Mouse (Mus musculus): ENCODE data around the gene Clybl. TPM values are rescaled to one million over a fixed set of nuclear protein-coding genes. Genes with fewer than 3 reads are reported as not detected.

Clybl gene
- polyA plus RNA-seq, 1 experiment from 2014 or later = 31.8 TPM

- H3K9me3 ChIP-seq (ENCODE audit: control insufficient read depth, low read length) = no peaks in the 10 kb centered on the region
- H3K27ac ChIP-seq (ENCODE audit: low read depth) = no peak overlapping the region
- H3K4me1 ChIP-seq (replicated peaks; ENCODE audit: control insufficient read depth, insufficient read depth, low read length) = no peaks in the 10 kb centered on the region
- ATAC-seq (replicated peaks; ENCODE audit: low FRiP score, low TSS enrichment, low read depth) = no peak
- 61% methylated on average over 22 of the region's 22 CpGs for WGBS
- H3K4me2 ChIP-seq (ENCODE audit: low read length) = no peak overlapping the region
- no peak overlapping the region for H3K9ac ChIP-seq (ENCODE audit: low read length)
- peaks cover 65% of the 10 kb centered on the region for H3K27me3 ChIP-seq (replicated peaks; ENCODE audit: control insufficient read depth, insufficient read depth, low read length)
- DNase-seq (ENCODE audit: low spot score) = no peak
- H3K4me3 ChIP-seq (ENCODE audit: low read depth, low read length) = no peak overlapping the region
- H3K36me3 ChIP-seq (ENCODE audit: control insufficient read depth, insufficient read depth, low read length) = no peaks in the 10 kb centered on the region
Observed at GRCm38 (mm10) chr14:122226666-122227453, 45.4 kb downstream of the Clybl start.

- Histone ChIP-seq H3K36me3 (ENCODE audit: control insufficient read depth, insufficient read depth, low read length) (no peaks in the 10 kb centered on the region), H3K9ac (ENCODE audit: low read length) (no peak overlapping the region), H3K4me2 (ENCODE audit: low read length) (no peak overlapping the region), H3K27me3 (replicated peaks; ENCODE audit: control insufficient read depth, insufficient read depth, low read length) (peaks cover 65% of the 10 kb centered on the region), H3K27ac (ENCODE audit: low read depth) (no peak overlapping the region), H3K4me3 (ENCODE audit: low read depth, low read length) (no peak overlapping the region), H3K4me1 (replicated peaks; ENCODE audit: control insufficient read depth, insufficient read depth, low read length) (no peaks in the 10 kb centered on the region), H3K9me3 (ENCODE audit: control insufficient read depth, low read length) (no peaks in the 10 kb centered on the region)
- no peak for ATAC-seq (replicated peaks; ENCODE audit: low FRiP score, low TSS enrichment, low read depth)
- no peak for DNase-seq (ENCODE audit: low spot score)
- WGBS = 53% methylated on average over 14 of the region's 14 CpGs
Observed at GRCm38 (mm10) chr14:122227454-122227951, 46.0 kb downstream of the Clybl start.

- Histone ChIP-seq H3K9ac (ENCODE audit: low read length) (no peak overlapping the region), H3K4me1 (replicated peaks; ENCODE audit: control insufficient read depth, insufficient read depth, low read length) (no peaks in the 10 kb centered on the region), H3K4me3 (ENCODE audit: low read depth, low read length) (no peak overlapping the region), H3K36me3 (ENCODE audit: control insufficient read depth, insufficient read depth, low read length) (no peaks in the 10 kb centered on the region), H3K9me3 (ENCODE audit: control insufficient read depth, low read length) (no peaks in the 10 kb centered on the region), H3K27ac (ENCODE audit: low read depth) (no peak overlapping the region), H3K27me3 (replicated peaks; ENCODE audit: control insufficient read depth, insufficient read depth, low read length) (peaks cover 64% of the 10 kb centered on the region), H3K4me2 (ENCODE audit: low read length) (no peak overlapping the region)
- ATAC-seq (replicated peaks; ENCODE audit: low FRiP score, low TSS enrichment, low read depth) = no peak
- WGBS = 27% methylated on average over 23 of the region's 23 CpGs
- DNase-seq (ENCODE audit: low spot score) = no peak
Observed at GRCm38 (mm10) chr14:122228816-122229551, 47.5 kb downstream of the Clybl start.

GRCm38 (mm10) chr14:122229988-122230387 is 48.5 kb downstream of the Clybl start:
- Histone ChIP-seq H3K27ac (ENCODE audit: low read depth) (no peak overlapping the region), H3K9me3 (ENCODE audit: control insufficient read depth, low read length) (no peaks in the 10 kb centered on the region), H3K9ac (ENCODE audit: low read length) (no peak overlapping the region), H3K4me1 (replicated peaks; ENCODE audit: control insufficient read depth, insufficient read depth, low read length) (no peaks in the 10 kb centered on the region), H3K4me3 (ENCODE audit: low read depth, low read length) (no peak overlapping the region), H3K36me3 (ENCODE audit: control insufficient read depth, insufficient read depth, low read length) (no peaks in the 10 kb centered on the region), H3K27me3 (replicated peaks; ENCODE audit: control insufficient read depth, insufficient read depth, low read length) (peaks cover 54% of the 10 kb centered on the region), H3K4me2 (ENCODE audit: low read length) (no peak overlapping the region)
- WGBS = 85% methylated on average over 5 of the region's 5 CpGs
- DNase-seq (ENCODE audit: low spot score) (no peak), ATAC-seq (replicated peaks; ENCODE audit: low FRiP score, low TSS enrichment, low read depth) (no peak)

- 61% methylated on average over 14 of the region's 14 CpGs for WGBS
- Histone ChIP-seq H3K27ac (ENCODE audit: low read depth) (no peak overlapping the region), H3K9ac (ENCODE audit: low read length) (no peak overlapping the region), H3K4me2 (ENCODE audit: low read length) (no peak overlapping the region), H3K36me3 (ENCODE audit: control insufficient read depth, insufficient read depth, low read length) (no peaks in the 10 kb centered on the region), H3K9me3 (ENCODE audit: control insufficient read depth, low read length) (no peaks in the 10 kb centered on the region), H3K27me3 (replicated peaks; ENCODE audit: control insufficient read depth, insufficient read depth, low read length) (peaks cover 48% of the 10 kb centered on the region), H3K4me3 (ENCODE audit: low read depth, low read length) (no peak overlapping the region), H3K4me1 (replicated peaks; ENCODE audit: control insufficient read depth, insufficient read depth, low read length) (no peaks in the 10 kb centered on the region)
- DNase-seq (ENCODE audit: low spot score) = no peak
- no peak for ATAC-seq (replicated peaks; ENCODE audit: low FRiP score, low TSS enrichment, low read depth)
Observed at GRCm38 (mm10) chr14:122230621-122231025, 49.1 kb downstream of the Clybl start.

- H3K4me2 ChIP-seq (ENCODE audit: low read length) = no peak overlapping the region
- DNase-seq (ENCODE audit: low spot score) (no peak), ATAC-seq (replicated peaks; ENCODE audit: low FRiP score, low TSS enrichment, low read depth) (no peak)
- no peaks in the 10 kb centered on the region for H3K9me3 ChIP-seq (ENCODE audit: control insufficient read depth, low read length)
- no peaks in the 10 kb centered on the region for H3K36me3 ChIP-seq (ENCODE audit: control insufficient read depth, insufficient read depth, low read length)
- no peak overlapping the region for H3K27ac ChIP-seq (ENCODE audit: low read depth)
- H3K4me1 ChIP-seq (replicated peaks; ENCODE audit: control insufficient read depth, insufficient read depth, low read length) = no peaks in the 10 kb centered on the region
- no peak overlapping the region for H3K9ac ChIP-seq (ENCODE audit: low read length)
- H3K4me3 ChIP-seq (ENCODE audit: low read depth, low read length) = no peak overlapping the region
- peaks cover 45% of the 10 kb centered on the region for H3K27me3 ChIP-seq (replicated peaks; ENCODE audit: control insufficient read depth, insufficient read depth, low read length)
- 85% methylated on average over 10 of the region's 10 CpGs for WGBS
Observed at GRCm38 (mm10) chr14:122231073-122231472, 49.6 kb downstream of the Clybl start.

GRCm38 (mm10) chr14:122233212-122233714 is 51.8 kb downstream of the Clybl start:
- no peaks in the 10 kb centered on the region for H3K9me3 ChIP-seq (ENCODE audit: control insufficient read depth, low read length)
- no peak overlapping the region for H3K4me3 ChIP-seq (ENCODE audit: low read depth, low read length)
- H3K27me3 ChIP-seq (replicated peaks; ENCODE audit: control insufficient read depth, insufficient read depth, low read length) = peaks cover 24% of the 10 kb centered on the region
- ATAC-seq (replicated peaks; ENCODE audit: low FRiP score, low TSS enrichment, low read depth) (no peak), DNase-seq (ENCODE audit: low spot score) (no peak)
- H3K27ac ChIP-seq (ENCODE audit: low read depth) = no peak overlapping the region
- WGBS = 71% methylated on average over 19 of the region's 19 CpGs
- no peak overlapping the region for H3K9ac ChIP-seq (ENCODE audit: low read length)
- no peaks in the 10 kb centered on the region for H3K4me1 ChIP-seq (replicated peaks; ENCODE audit: control insufficient read depth, insufficient read depth, low read length)
- H3K36me3 ChIP-seq (ENCODE audit: control insufficient read depth, insufficient read depth, low read length) = no peaks in the 10 kb centered on the region
- H3K4me2 ChIP-seq (ENCODE audit: low read length) = no peak overlapping the region

- ATAC-seq (replicated peaks; ENCODE audit: low FRiP score, low TSS enrichment, low read depth) (no peak), DNase-seq (ENCODE audit: low spot score) (no peak)
- WGBS = 74% methylated on average over 1 of the region's 1 CpGs
Observed at GRCm38 (mm10) chr14:122243874-122244273, 62.4 kb downstream of the Clybl start.

More at GRCm38 (mm10) chr14:122243874-122244273, 62.4 kb downstream of the Clybl start:
- H3K36me3 ChIP-seq (ENCODE audit: control insufficient read depth, insufficient read depth, low read length) = no peaks in the 10 kb centered on the region
- no peak overlapping the region for H3K4me2 ChIP-seq (ENCODE audit: low read length)
- no peak overlapping the region for H3K4me3 ChIP-seq (ENCODE audit: low read depth, low read length)
- H3K9ac ChIP-seq (ENCODE audit: low read length) = no peak overlapping the region
- no peaks in the 10 kb centered on the region for H3K9me3 ChIP-seq (ENCODE audit: control insufficient read depth, low read length)
- no peaks in the 10 kb centered on the region for H3K27me3 ChIP-seq (replicated peaks; ENCODE audit: control insufficient read depth, insufficient read depth, low read length)
- H3K4me1 ChIP-seq (replicated peaks; ENCODE audit: control insufficient read depth, insufficient read depth, low read length) = no peaks in the 10 kb centered on the region
- H3K27ac ChIP-seq (ENCODE audit: low read depth) = no peak overlapping the region
